Mouse (Mus musculus): ENCODE data around the gene Meox1.

Meox1 gene

GRCm38 (mm10) chr11:101896546-101897361, 2.6 kb upstream of the Meox1 start:
- 77% methylated on average over 13 of the region's 13 CpGs for WGBS

- 48% methylated on average over 15 of the region's 15 CpGs for WGBS
Measured at GRCm38 (mm10) chr11:101893560-101893959, 614 bp downstream of the Meox1 start.

- 27% methylated on average over 11 of the region's 11 CpGs for WGBS
Measured at GRCm38 (mm10) chr11:101891451-101891850, 2.7 kb downstream of the Meox1 start.

- 11% methylated on average over 13 of the region's 13 CpGs for WGBS
Measured at GRCm38 (mm10) chr11:101889781-101890180, 4.4 kb downstream of the Meox1 start.

- WGBS, result 31% methylated on average over 6 of the region's 6 CpGs
Measured at GRCm38 (mm10) chr11:101888820-101889219, 5.4 kb downstream of the Meox1 start.

- 78% methylated on average over 12 of the region's 12 CpGs for whole genome bisulfite sequencing
Measured at GRCm38 (mm10) chr11:101886436-101886835, 7.7 kb downstream of the Meox1 start.

GRCm38 (mm10) chr11:101885881-101886319, 8.3 kb downstream of the Meox1 start:
- 52% methylated on average over 6 of the region's 6 CpGs for WGBS

GRCm38 (mm10) chr11:101885232-101885631, 8.9 kb downstream of the Meox1 start:
- 64% methylated on average over 6 of the region's 6 CpGs for WGBS

- 54% methylated on average over 2 of the region's 2 CpGs for WGBS
Measured at GRCm38 (mm10) chr11:101883911-101884310, 10.3 kb downstream of the Meox1 start.

GRCm38 (mm10) chr11:101882500-101883290, 11.5 kb downstream of the Meox1 start:
- 87% methylated on average over 11 of the region's 11 CpGs for WGBS

GRCm38 (mm10) chr11:101881604-101882071, 12.5 kb downstream of the Meox1 start:
- 29% methylated on average over 24 of the region's 24 CpGs for WGBS

- WGBS, result 53% methylated on average over 7 of the region's 7 CpGs
Measured at GRCm38 (mm10) chr11:101881185-101881584, 13.0 kb downstream of the Meox1 start.

- 77% methylated on average over 4 of the region's 4 CpGs for WGBS
Measured at GRCm38 (mm10) chr11:101879672-101880071, 14.5 kb downstream of the Meox1 start.

GRCm38 (mm10) chr11:101878696-101879095, 15.5 kb downstream of the Meox1 start:
- 62% methylated on average over 6 of the region's 6 CpGs for WGBS

GRCm38 (mm10) chr11:101874978-101875377, 19.2 kb downstream of the Meox1 start:
- 66% methylated on average over 5 of the region's 5 CpGs for WGBS

GRCm38 (mm10) chr11:101873909-101874308, 20.3 kb downstream of the Meox1 start:
- WGBS, result 64% methylated on average over 8 of the region's 8 CpGs

GRCm38 (mm10) chr11:101871435-101871834, 22.7 kb downstream of the Meox1 start:
- WGBS, result 73% methylated on average over 6 of the region's 6 CpGs

GRCm38 (mm10) chr11:101870067-101870765, 24.0 kb downstream of the Meox1 start:
- WGBS, result 29% methylated on average over 18 of the region's 18 CpGs

GRCm38 (mm10) chr11:101867513-101868052, 26.6 kb downstream of the Meox1 start:
- 79% methylated on average over 12 of the region's 12 CpGs for WGBS

GRCm38 (mm10) chr11:101858742-101859141, 35.4 kb downstream of the Meox1 start:
- WGBS, result 31% methylated on average over 5 of the region's 5 CpGs

- 81% methylated on average over 9 of the region's 9 CpGs for WGBS
Measured at GRCm38 (mm10) chr11:101855950-101856712, 38.0 kb downstream of the Meox1 start.

All from cerebral cortex, adult 2 months (tissue).